ENCODE assay signal across 8 mouse cellular contexts in genomic region chr19:17355361-17355760, GRCm38 (mm10). TPM values are rescaled to one million over a fixed set of nuclear protein-coding genes. Genes with fewer than 3 reads are reported as not detected.
DNase-seq lines count a peak whose midpoint lies in the region; ATAC-seq lines count a peak whose summit lies in the region.

No protein-coding gene starts in this region.

- H3K4me3 ChIP-seq in lung, embryonic 16.5 days (ENCODE audit: low read length), result peak overlapping the region; percentile 60
- H3K4me3 ChIP-seq in limb, embryonic 12.5 days (replicated peaks), result peak overlapping the region; percentile 58

- H3K27me3 ChIP-seq in lung, embryonic 16.5 days (ENCODE audit: control insufficient read depth, insufficient read depth, low read depth, low read length), result no peaks in the 10 kb centered on the region; the same call in 1 of the 2 replicates
- H3K27me3 ChIP-seq in limb, embryonic 12.5 days, result peaks cover 17% of the 10 kb centered on the region

- no peak overlapping the region for H3K27ac ChIP-seq in lung, embryonic 16.5 days (ENCODE audit: low read length)
- H3K27ac ChIP-seq in limb, embryonic 12.5 days, result no peak overlapping the region

- DNase-seq in cerebellum, postnatal 25 days, result peak; percentile 28 to 48
- no peak for DNase-seq in cerebellum, adult 9-10 months
- no peak for DNase-seq in lung, postnatal 4 days
- peak; percentile 14 to 20 for DNase-seq in spleen, postnatal 14 days (ENCODE audit: low spot score in 2 of 2)
- DNase-seq in adrenal gland, postnatal 36 days, result no peak
- DNase-seq in layer of hippocampus, adult 9-11 months, result no peak

- H3K4me1 ChIP-seq in lung, embryonic 16.5 days (replicated peaks; ENCODE audit: control insufficient read depth, insufficient read depth, low read length), result 0 out of 2 replicates have a peak, but pooled peaks cover 5% of the 10 kb centered on the region
- peaks cover 26% of the 10 kb centered on the region for H3K4me1 ChIP-seq in limb, embryonic 12.5 days (replicated peaks)

- H3K4me2 ChIP-seq in lung, embryonic 16.5 days (ENCODE audit: low read depth, low read length), result peak overlapping the region; percentile 96
- H3K4me2 ChIP-seq in limb, embryonic 12.5 days, result peak overlapping the region; percentile 91

- H3K36me3 ChIP-seq in lung, embryonic 16.5 days (ENCODE audit: control insufficient read depth, insufficient read depth, low read length), result no peaks in the 10 kb centered on the region
- no peaks in the 10 kb centered on the region for H3K36me3 ChIP-seq in limb, embryonic 12.5 days

- H3K9me3 ChIP-seq in lung, embryonic 16.5 days (ENCODE audit: control insufficient read depth, low read length), result no peaks in the 10 kb centered on the region
- H3K9me3 ChIP-seq in limb, embryonic 12.5 days, result no peaks in the 10 kb centered on the region

- no peak overlapping the region for H3K9ac ChIP-seq in lung, embryonic 16.5 days (ENCODE audit: low read length)
- H3K9ac ChIP-seq in limb, embryonic 12.5 days (replicated peaks), result no peak overlapping the region

- 21% methylated on average over 4 of the region's 4 CpGs for WGBS in lung, embryonic 16.5 days
- 48% methylated on average over 4 of the region's 4 CpGs for WGBS in limb, embryonic 12.5 days

- ATAC-seq in lung, embryonic 16.5 days (ENCODE audit: low read depth), result no peak
- no peak for ATAC-seq in limb, embryonic 12.5 days (ENCODE audit: insufficient number of reproducible peaks, insufficient read depth, low FRiP score, low TSS enrichment, low read depth)

RNA-seq across cellular contexts. Expression of gene Gcnt1, which starts 17.3 kb away (rescaled TPM):
- 3.7 and 4.0 TPM in 2 replicates for polyA plus RNA-seq in lung, embryonic 16.5 days (2015; fragmentation: Nextera tagmentation; extraction: Ambion mirVana)
- polyA plus RNA-seq in limb, embryonic 12.5 days (2016; fragmentation: Nextera tagmentation; extraction: Ambion mirVana), result 5.2 and 5.3 TPM in 2 replicates
- total RNA-seq in adrenal gland, postnatal 36 days (2021), result 1 to 10 TPM; 1.5 to 2.5 TPM

RNA-seq across cellular contexts. Expression of gene Rfk, which starts 38.5 kb away (rescaled TPM):
- polyA plus RNA-seq in lung, embryonic 16.5 days (2015; fragmentation: Nextera tagmentation; extraction: Ambion mirVana), result 65.2 and 71.1 TPM in 2 replicates
- 83.7 and 84.5 TPM in 2 replicates for polyA plus RNA-seq in limb, embryonic 12.5 days (2016; fragmentation: Nextera tagmentation; extraction: Ambion mirVana)
- total RNA-seq in adrenal gland, postnatal 36 days (2021), result 100 to 1,000 TPM in 1 of 2 experiments, 10 to 100 TPM in 1; 84.2 to 343 TPM

Comparison
In these comparisons a context has a peak if more than half of its experiments do, and no peak if none do; other contexts are left out.
1. DNase-seq: peak in cerebellum, postnatal 25 days (2 of 2) and spleen, postnatal 14 days (2 of 2); none in cerebellum, adult 9-10 months (single experiment), lung, postnatal 4 days (0 of 2), adrenal gland, postnatal 36 days (0 of 2) and layer of hippocampus, adult 9-11 months (single experiment).